Mouse (Mus musculus) kidney, adult 11 months (tissue): ENCODE results near the gene Cdk10.
"Not testable (repeated sequence)": the region's sequence is repeated elsewhere in the genome, so short reads cannot be mapped to it uniquely, and the experiment has no call there.

Experiments
- DNase-seq: peaks from one replicate; pipeline ENCODE4 v3.0.0; 2022

Gene Cdk10

DNA sequence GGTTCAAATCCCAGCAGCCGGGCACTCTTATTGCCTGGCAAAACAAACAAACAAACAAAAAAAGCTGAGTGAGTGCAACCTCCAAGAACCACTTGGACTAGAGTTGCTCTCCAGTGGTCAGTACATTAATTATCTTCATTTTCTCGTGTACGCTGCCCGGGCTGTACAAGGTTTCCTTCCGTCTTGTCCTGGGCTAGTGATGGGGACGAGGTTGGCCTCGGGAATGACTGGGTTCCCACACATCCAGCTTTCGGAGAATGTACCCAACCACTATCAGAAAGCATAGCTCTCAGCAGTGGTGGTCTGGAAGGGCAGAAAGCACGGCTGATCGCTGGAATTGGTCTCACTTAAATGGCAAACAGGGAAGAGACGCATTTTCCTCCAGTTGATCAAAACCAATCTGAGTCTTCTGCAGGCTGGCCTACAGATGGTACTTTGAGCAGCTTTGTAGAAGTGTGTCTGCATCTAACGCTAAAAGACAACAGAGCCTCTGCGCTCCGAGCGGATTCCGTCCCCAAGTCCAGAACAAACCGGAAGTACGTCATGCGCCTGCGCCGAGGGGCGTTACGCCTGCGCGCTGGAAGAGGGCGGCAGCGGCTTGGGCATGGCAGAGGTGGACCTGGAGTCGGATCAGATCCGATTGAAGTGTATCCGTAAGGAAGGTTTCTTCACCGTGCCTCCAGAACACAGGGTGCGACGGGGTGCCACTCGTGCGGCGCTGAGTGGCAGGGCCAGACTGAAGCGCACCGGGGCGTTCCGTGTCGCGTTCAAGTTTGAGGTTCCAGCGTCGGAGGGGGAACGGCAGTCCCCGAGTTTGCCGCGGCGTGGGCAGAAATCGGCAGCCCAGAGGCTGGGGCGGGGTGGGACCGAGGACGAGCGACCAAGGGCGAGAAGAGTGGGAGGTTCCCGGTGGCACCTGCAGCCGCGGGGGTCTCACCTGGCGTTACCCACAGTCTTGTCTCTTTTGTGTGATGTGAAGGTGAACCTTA is at the start of gene Cdk10:
TSS of gene Cdk10 (plus strand) at position 565 of the 989 bp plus-strand sequence.
- DNase-seq: peak; percentile 89

DNA sequence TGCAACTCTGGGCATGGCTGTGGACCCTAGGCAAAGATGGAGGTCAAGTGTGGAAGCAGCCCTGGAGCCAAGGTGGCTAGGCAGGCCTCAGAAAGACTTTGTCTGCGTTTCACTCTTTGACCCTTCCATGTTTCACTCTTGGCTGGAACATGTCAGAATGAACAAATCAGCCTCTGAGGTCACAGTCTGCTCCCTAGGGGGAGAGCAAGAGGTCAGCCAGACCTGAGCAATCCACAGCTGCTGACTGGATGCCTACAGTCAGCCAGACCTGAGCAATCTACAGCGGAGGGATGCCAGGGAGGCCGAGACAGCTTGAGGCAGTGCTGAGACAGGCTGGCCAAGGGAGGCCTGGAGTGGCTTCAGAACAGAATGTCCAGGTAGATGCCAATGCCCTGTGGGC is 43.3 kb upstream of the Cdk10 start:
- DNase-seq: peak; percentile 84

DNA sequence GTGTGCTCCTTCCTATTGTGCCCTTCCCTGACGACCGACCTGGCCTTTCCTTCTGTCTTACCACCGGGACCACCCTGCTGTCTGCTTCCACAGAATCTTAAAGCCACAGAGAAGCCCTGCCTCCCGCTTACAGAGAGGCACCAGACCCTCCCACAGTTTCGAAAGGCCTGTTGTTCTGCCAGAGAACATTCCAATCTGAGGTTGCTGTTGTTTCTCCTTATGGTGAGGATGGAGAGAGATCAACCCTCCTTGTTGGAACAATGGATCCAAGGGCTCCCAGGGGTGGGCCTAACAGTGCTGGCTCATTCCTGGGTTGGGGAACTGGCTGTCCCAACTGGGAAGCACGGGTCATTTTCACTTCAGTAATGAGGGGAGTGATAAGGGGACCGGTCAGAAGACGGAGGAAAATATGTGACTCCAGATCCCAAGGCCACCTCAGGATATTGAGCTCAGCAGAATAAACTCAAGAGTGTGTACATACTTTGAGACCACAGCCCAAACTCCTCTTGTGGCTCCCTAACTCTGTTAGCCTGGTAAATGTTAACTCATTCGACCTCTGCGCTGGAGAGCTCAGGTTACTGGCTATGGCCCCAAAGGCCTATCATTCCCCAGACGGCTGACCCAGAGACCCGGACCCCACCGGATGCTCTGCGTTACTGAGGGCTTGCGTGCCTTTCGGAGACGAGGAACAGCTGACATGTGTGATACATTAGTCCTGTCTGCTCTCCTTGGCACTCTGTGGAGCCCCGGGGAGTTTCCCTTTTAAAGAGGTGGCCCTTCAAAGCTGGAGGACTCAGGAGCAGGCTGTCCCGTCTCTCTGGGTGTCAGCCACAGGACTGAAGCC is 38.9 kb upstream of the Cdk10 start, which contains the start of gene Dpep1:
TSS of gene Dpep1 (plus strand) at position 677 of the 844 bp plus-strand sequence.
- DNase-seq: peak; percentile 76

- DNase-seq: no peak
Observed at GRCm38 (mm10) chr8:123188006-123188405, 36.6 kb upstream of the Cdk10 start.

DNA sequence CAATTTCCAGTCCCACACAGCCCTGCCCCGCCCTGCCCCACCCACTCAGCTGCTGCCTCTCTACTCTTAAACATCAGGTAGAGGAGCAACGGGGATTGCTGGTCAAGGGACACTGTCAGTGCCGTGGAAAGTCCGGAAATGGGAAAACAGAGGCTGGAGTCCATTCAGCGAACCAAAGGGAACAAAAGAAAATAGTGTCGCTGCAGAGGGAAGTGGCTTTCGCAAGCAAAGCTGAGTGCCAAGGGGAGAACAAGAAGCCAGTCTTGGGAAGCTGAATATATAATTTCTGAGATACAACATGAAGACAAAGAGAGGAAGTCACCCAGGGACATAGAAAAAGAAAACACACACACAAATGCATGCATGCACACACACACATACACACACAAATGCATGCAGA is 35.8 kb upstream of the Cdk10 start:
- no peak for DNase-seq

GRCm38 (mm10) chr8:123190678-123191077 is 34.0 kb upstream of the Cdk10 start:
- DNase-seq: peak; percentile 73

DNA sequence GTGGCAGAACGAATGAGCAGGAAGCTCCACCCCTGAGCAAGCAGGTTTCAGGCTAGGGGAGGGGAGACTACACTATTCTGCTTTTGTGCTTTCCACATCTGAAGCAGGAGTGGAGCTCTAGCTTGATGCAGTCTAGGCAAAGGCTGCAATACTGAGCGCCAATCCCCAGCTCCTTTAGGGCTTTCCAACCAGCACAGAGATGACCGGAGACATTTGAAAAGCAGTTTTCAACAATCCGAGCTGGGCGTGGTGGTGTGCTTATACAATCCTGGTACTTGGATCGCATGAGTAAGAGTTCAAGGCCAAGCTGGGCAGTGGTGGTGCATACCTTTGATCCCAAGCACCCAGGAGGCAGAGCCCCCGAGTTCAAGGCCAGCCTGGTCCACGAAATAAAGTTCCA is 32.7 kb upstream of the Cdk10 start:
- DNase-seq: no peak

GRCm38 (mm10) chr8:123193771-123194170 is 30.9 kb upstream of the Cdk10 start:
- peak; percentile 61 for DNase-seq

DNA sequence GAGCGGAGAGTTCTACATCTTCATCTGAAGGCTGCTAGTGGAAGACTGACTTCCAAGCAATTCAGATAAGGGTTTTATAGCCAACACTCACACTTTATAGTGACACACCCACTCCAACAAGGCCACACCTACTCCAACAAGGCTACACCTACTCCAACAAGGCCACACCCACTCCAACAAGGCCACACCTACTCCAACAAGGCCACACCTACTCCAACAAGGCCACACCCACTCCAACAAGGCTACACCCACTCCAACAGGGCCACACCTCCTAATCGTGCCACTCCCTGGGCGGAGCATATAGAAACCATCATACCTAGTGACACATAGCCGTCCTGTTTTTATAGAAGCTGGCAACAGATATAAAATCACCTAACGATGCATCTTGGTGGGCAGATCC is 27.6 kb upstream of the Cdk10 start:
- DNase-seq: not testable (repeated sequence)

DNA sequence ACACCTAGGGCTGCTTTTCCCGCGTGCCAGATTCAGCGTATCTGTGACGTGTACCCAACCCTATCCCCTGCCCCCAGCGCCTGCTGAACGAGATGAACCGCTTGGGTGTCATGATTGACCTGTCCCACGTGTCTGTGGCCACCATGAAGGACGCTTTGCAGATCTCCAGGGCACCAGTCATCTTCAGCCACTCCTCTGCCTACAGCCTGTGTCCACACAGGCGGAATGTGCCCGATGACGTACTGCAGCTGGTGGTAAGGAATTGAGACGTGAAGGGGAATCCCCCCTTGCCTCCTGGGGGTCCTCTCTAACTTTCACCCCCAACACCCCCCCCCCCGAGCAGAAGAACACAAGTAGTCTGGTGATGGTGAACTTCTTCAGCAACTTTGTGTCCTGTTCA is 24.8 kb upstream of the Cdk10 start:
- DNase-seq: no peak

GRCm38 (mm10) chr8:123202288-123202687 is 22.4 kb upstream of the Cdk10 start:
- peak; percentile 39 for DNase-seq

GRCm38 (mm10) chr8:123203571-123203970 is 21.1 kb upstream of the Cdk10 start:
- DNase-seq: no peak

GRCm38 (mm10) chr8:123211876-123212275 is 12.8 kb upstream of the Cdk10 start:
- no peak for DNase-seq

DNA sequence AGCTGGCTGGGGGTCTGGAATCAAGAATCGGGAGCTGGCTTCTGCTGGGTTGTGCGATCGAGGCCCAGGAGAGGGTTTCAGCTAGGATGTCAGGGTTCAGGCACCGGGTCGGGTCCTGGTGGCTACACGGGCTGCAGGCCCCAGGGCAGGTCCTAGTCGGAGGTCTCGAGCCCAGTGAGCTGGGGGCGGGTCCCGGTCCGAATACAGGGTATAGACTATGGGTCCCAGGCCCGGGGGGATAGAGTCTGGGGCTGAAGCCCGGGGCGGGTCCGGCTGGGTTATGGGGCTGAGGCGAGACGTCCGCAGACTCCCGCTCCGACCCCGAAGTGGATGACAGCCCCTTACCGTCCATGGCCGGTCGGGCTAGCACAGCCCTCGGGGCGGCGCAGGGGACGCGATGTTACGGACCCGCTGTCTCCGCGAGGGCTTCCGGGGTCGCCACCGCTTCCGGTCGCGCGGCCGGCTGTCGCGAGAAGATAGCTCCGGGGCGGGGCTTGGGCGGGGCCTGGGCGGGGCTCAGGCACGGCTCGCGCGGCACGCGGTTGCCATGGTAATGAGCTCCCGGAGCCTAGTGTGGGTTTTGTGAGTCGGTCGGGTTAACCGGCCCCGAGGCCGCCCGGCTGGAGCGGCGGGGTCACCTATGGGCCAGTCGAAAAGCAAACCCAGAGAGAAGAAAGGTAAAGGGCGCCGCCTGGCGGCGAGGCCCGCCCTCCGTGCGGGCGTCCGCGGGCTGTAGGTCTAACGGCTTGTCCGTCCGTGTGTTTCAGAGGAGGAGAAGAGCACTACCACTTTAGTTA is 12.1 kb upstream of the Cdk10 start, which contains the start of the genes Chmp1a and Spata33:
TSS of gene Chmp1a (minus strand) at position 443 of the 797 bp plus-strand sequence.
TSS of gene Spata33 (plus strand) at position 512 of the 797 bp plus-strand sequence.
- DNase-seq: peak; percentile 98

- DNase-seq: no peak
Observed at GRCm38 (mm10) chr8:123213118-123213772, 11.4 kb upstream of the Cdk10 start.

- DNase-seq: no peak
Observed at GRCm38 (mm10) chr8:123215430-123215829, 9.2 kb upstream of the Cdk10 start.

DNA sequence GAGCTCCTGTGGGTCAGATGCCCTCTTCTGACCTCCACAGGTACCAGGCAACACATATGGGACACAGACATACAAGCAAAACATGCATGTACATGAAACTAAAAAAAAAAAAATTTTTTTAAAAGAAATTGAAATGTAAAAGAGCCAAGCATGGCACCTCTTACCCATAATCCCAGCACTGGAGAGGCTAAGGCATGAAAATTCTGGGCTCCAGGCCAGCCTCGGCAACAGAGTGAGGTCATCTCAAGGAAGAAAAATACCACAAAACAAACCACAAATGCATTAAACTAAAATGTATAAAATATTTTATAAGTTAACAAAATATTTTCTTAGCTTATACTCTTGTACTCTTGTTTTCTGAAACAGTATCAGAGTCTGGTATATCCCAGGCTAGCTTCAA is 3.7 kb upstream of the Cdk10 start:
- DNase-seq: no peak

DNA sequence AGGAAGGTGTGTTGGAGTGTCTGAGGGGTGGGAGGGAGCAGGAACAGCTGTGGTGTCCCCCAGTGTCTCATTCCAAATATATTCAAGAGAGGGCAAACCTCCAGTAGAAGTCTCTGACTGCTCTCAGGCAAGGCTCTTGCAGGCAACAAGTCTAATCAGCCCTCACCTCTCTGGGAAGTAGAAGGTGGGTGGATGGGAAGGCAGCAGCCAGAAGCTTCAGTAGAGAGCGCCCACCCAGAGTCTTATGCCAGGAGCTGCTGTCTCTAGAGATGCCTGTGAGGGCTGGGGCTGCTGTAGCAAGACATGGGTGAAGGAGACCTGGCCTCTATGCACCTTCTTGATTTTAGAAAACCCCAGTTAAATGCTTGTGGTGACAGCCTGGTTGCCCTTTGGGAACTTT is 3.8 kb downstream of the Cdk10 start:
- DNase-seq: no peak

DNA sequence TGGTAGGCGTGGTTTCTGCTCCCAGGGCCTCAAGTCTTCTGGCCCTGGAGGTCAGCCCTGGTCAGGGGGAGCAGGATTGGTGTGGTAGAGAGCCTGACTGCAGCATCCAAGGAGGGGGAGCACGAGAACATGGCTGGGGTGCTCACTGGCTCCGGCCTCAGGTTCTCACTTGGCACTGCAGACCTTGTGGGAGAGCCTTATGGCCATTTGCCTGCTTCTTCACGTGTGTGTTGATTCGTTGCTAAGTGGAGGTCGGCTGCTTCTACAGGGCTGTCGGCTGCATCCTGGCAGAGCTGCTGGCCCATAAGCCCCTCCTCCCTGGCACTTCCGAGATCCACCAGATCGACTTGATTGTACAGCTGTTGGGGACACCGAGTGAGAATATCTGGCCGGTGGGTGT is 5.7 kb downstream of the Cdk10 start:
- not testable (repeated sequence) for DNase-seq

DNA sequence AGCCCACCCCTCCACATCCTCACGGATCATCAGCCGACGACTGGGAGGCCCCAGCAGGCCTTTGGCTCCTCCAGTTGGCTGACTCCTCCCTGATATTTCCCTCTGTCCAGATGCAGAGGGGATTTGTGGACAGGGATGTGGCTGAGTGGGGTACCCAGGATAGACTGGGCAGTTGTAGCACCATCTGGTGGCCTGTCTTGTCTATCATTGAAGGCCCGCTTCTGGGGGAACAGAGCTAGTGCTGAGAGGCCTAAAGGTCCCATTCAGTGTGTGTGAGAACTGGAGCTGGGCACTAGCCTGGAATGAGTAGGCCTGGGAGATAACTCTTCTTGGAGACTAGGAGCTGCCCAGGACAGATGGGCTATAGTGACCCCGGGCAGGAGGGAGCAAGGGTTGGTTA is 7.1 kb downstream of the Cdk10 start:
- DNase-seq: no peak

DNA sequence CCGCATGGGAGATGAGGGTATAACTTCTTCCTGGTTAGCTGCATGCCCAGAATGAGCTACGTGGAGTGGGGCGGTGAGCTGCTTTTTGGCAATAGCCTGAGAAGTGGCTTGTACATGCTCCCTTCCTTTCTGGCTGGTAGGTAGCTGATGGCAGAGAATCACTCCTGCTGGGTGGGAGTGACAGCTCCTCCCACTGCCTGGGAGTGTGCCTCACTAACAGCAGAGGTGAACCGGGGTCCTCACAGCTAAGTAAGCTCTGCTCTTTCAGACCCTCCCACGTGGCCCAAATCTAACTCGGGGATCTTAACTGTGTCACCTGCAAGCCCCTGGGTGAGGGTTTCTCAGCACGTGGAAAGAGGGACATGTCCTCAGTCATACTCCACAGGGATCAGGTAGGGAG is 7.9 kb downstream of the Cdk10 start:
- DNase-seq: no peak

DNA sequence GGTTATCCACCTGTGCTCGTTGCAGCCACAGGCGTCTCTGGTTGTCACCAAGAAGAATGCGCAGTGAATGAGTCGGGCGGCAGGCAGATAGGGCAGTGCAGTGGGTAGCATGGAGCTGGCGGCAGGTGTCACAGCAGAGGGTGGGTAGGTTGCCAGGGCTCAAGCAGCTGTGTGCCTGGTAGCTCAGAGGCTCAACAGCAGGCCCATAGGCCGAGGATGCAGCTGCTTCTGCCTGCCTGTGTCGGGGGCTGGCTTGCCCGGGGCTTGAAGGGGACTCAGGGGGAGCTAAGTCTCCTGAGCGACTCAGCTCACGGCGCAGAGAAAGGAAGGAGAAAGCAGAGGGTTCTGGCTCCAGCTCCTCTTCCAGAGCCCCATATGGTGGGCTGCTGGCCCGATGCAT is 8.7 kb downstream of the Cdk10 start:
- no peak for DNase-seq
